Mouse (Mus musculus) cerebellum, adult 8-10 months (tissue): ENCODE data around the gene Eif2ak2.

Source experiments
- DNase-seq: peaks from one replicate; pipeline ENCODE4 v3.0.0; 2022

Gene Eif2ak2

DNA sequence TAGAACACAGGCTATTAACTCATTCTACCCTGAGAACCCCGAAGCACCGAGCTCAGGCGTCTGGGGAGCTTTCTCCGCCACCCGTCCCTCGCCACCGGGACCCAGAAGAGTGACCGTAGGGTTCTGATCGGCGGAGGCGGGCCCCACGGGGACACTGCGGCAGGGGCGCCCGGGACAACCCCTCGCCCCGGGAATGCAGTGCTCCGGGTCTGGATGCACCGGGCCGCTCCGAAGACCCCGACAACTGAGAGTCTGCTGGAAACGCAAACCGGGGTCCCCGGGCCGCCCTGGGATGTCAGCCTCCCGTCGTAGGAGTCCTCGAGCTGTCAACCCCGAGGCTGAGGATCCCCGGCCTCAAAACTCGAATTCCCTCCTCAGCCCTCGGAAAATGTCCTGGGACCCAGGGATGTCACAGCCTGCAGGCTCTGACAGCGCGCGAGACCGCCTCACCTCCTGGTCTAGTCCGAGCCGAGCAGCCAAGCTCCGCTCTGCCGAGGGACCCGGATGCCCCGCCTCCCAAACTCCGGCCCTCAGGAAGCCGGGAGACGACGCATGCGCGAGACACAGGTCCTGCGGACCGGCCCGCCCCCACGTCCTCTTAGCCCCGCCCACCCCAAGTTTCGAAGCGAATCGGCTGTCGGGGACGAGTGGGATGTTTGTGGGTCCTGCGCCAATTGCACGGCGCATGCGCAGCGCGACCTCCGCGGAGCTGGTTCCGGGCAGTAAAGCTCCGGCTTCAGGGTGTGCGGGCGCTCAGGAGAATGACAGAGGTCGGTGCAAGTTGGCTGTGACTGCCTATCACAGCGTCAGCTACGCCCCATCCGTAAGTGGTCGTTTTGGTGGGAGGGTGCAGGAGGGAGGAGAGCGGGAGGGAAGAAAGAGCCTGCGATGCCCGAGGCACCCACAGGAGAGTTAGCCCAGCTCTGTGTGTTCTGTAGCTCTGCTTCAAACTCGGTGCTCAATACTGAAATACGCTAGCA is 47.2 kb downstream of the Eif2ak2 start, which contains the start of the genes Heatr5b and Gpatch11:
Heatr5b (minus strand) TSS at position 509 of the 980 bp plus-strand sequence.
Gpatch11 (plus strand) TSS at position 712 of the 980 bp plus-strand sequence.
- DNase-seq, result peak; percentile 98

- no peak for DNase-seq
Observed at GRCm38 (mm10) chr17:78824346-78824745, 58.0 kb downstream of the Eif2ak2 start.

GRCm38 (mm10) chr17:78809582-78809981 is 72.8 kb downstream of the Eif2ak2 start:
- no peak for DNase-seq

GRCm38 (mm10) chr17:78809019-78809418 is 73.4 kb downstream of the Eif2ak2 start:
- DNase-seq, result no peak
